Mouse (Mus musculus) bone marrow, adult 2 months (tissue): ENCODE measurements around the gene Ckap4.
"Not testable (repeated sequence)": the region's sequence is repeated elsewhere in the genome, so short reads cannot be mapped to it uniquely, and the experiment has no call there.

Source experiments
- CTCF ChIP-seq: fragments of 200-500 bp; IDR thresholded peaks from 2 replicates; pipeline ENCODE4 v1.5.1; 2011; ENCODE audit warnings: low read length, control low read depth; ENCODE audit not compliant: control insufficient read depth, insufficient read depth
- POLR2A ChIP-seq: fragments of 200-500 bp; IDR thresholded peaks from 2 replicates; pipeline ENCODE4 v1.6.1; 2011; ENCODE audit warnings: low read depth, mild to moderate bottlenecking, control low read depth, low read length, borderline replicate concordance; ENCODE audit not compliant: control insufficient read depth

- TF ChIP-seq CTCF, POLR2A: not testable (repeated sequence)
Observed at GRCm38 (mm10) chr10:84515980-84516379, 17.9 kb downstream of the Ckap4 start.
